Mouse (Mus musculus): ENCODE measurements around the gene Gm614. TPM values are rescaled to one million over a fixed set of nuclear protein-coding genes. Genes with fewer than 3 reads are reported as not detected.

The Gm614 gene
- 0.30 TPM in 1 of 2 replicates, not detected in the other for polyA plus RNA-seq (2014; fragmentation: Nextera tagmentation; extraction: Ambion mirVana)

- WGBS = 85% methylated on average over 1 of the region's 1 CpGs
- ATAC-seq (ENCODE audit: low FRiP score, low TSS enrichment) = no peak
- no peaks in the 10 kb centered on the region for H3K36me3 ChIP-seq (ENCODE audit: control insufficient read depth, insufficient read depth, low read length)
- H3K4me3 ChIP-seq (ENCODE audit: low read length) = no peak within 1 kb of the TSS
- H3K9ac ChIP-seq (ENCODE audit: low read depth, low read length) = no peak within 1 kb of the TSS
- no peak within 1 kb of the TSS for H3K27ac ChIP-seq (ENCODE audit: low read depth, low read length)
- no peaks in the 10 kb centered on the region; the same call in 1 of the 2 replicates for H3K27me3 ChIP-seq (ENCODE audit: control insufficient read depth, insufficient read depth, low read length)
- no peak within 1 kb of the TSS for H3K4me2 ChIP-seq (replicated peaks; ENCODE audit: low read depth, low read length)
- no peaks in the 10 kb centered on the region for H3K9me3 ChIP-seq (ENCODE audit: control insufficient read depth, low read length)
- H3K4me1 ChIP-seq (ENCODE audit: control insufficient read depth, insufficient read depth, low read length) = peaks cover 11% of the 10 kb centered on the region; the same call in 1 of the 2 replicates
Observed at GRCm38 (mm10) chrX:101263892-101264291, at the start of gene Gm614. TSS of gene Gm614 (minus strand) at chrX:101263992.

- Histone ChIP-seq H3K27me3 (ENCODE audit: control insufficient read depth, insufficient read depth, low read length) (0 out of 2 replicates have a peak, but pooled peaks cover 3% of the 10 kb centered on the region), H3K4me3 (ENCODE audit: low read length) (no peak overlapping the region), H3K36me3 (ENCODE audit: control insufficient read depth, insufficient read depth, low read length) (no peaks in the 10 kb centered on the region), H3K4me1 (ENCODE audit: control insufficient read depth, insufficient read depth, low read length) (no peaks in the 10 kb centered on the region), H3K27ac (ENCODE audit: low read depth, low read length) (no peak overlapping the region), H3K9ac (ENCODE audit: low read depth, low read length) (no peak overlapping the region), H3K4me2 (replicated peaks; ENCODE audit: low read depth, low read length) (no peak overlapping the region), H3K9me3 (ENCODE audit: control insufficient read depth, low read length) (no peaks in the 10 kb centered on the region)
- 81% methylated on average over 5 of the region's 5 CpGs for WGBS
- no peak for ATAC-seq (ENCODE audit: low FRiP score, low TSS enrichment)
Observed at GRCm38 (mm10) chrX:101309299-101309698, 45.5 kb upstream of the Gm614 start.

- H3K27me3 ChIP-seq (ENCODE audit: control insufficient read depth, insufficient read depth, low read length) = no peaks in the 10 kb centered on the region
- 64% methylated on average over 2 of the region's 2 CpGs for WGBS
- no peak for ATAC-seq (ENCODE audit: low FRiP score, low TSS enrichment)
- no peak overlapping the region for H3K27ac ChIP-seq (ENCODE audit: low read depth, low read length)
- H3K9me3 ChIP-seq (ENCODE audit: control insufficient read depth, low read length) = no peaks in the 10 kb centered on the region
- no peak overlapping the region for H3K4me3 ChIP-seq (ENCODE audit: low read length)
- no peak overlapping the region for H3K4me2 ChIP-seq (replicated peaks; ENCODE audit: low read depth, low read length)
- H3K4me1 ChIP-seq (ENCODE audit: control insufficient read depth, insufficient read depth, low read length) = no peaks in the 10 kb centered on the region
- no peaks in the 10 kb centered on the region for H3K36me3 ChIP-seq (ENCODE audit: control insufficient read depth, insufficient read depth, low read length)
- no peak overlapping the region for H3K9ac ChIP-seq (ENCODE audit: low read depth, low read length)
Observed at GRCm38 (mm10) chrX:101304646-101305045, 40.9 kb upstream of the Gm614 start.

GRCm38 (mm10) chrX:101301654-101302053 is 37.9 kb upstream of the Gm614 start:
- no peaks in the 10 kb centered on the region for H3K4me1 ChIP-seq (ENCODE audit: control insufficient read depth, insufficient read depth, low read length)
- no peak for ATAC-seq (ENCODE audit: low FRiP score, low TSS enrichment)
- H3K4me2 ChIP-seq (replicated peaks; ENCODE audit: low read depth, low read length) = no peak overlapping the region
- H3K9ac ChIP-seq (ENCODE audit: low read depth, low read length) = no peak overlapping the region
- H3K9me3 ChIP-seq (ENCODE audit: control insufficient read depth, low read length) = no peaks in the 10 kb centered on the region
- H3K27me3 ChIP-seq (ENCODE audit: control insufficient read depth, insufficient read depth, low read length) = no peaks in the 10 kb centered on the region
- peaks cover 3% of the 10 kb centered on the region; the same call in 1 of the 2 replicates for H3K36me3 ChIP-seq (ENCODE audit: control insufficient read depth, insufficient read depth, low read length)
- no peak overlapping the region for H3K4me3 ChIP-seq (ENCODE audit: low read length)
- no peak overlapping the region for H3K27ac ChIP-seq (ENCODE audit: low read depth, low read length)
- 87% methylated on average over 9 of the region's 9 CpGs for WGBS

GRCm38 (mm10) chrX:101300427-101301030 is 36.7 kb upstream of the Gm614 start:
- H3K4me3 ChIP-seq (ENCODE audit: low read length) = peak overlapping the region; percentile 29
- peak overlapping the region; percentile 39 for H3K4me2 ChIP-seq (replicated peaks; ENCODE audit: low read depth, low read length)
- H3K9me3 ChIP-seq (ENCODE audit: control insufficient read depth, low read length) = no peaks in the 10 kb centered on the region
- peaks cover 9% of the 10 kb centered on the region; the same call in 1 of the 2 replicates for H3K36me3 ChIP-seq (ENCODE audit: control insufficient read depth, insufficient read depth, low read length)
- H3K4me1 ChIP-seq (ENCODE audit: control insufficient read depth, insufficient read depth, low read length) = no peaks in the 10 kb centered on the region
- WGBS = 52% methylated on average over 13 of the region's 13 CpGs
- H3K27ac ChIP-seq (ENCODE audit: low read depth, low read length) = no peak overlapping the region
- H3K9ac ChIP-seq (ENCODE audit: low read depth, low read length) = no peak overlapping the region
- H3K27me3 ChIP-seq (ENCODE audit: control insufficient read depth, insufficient read depth, low read length) = no peaks in the 10 kb centered on the region
- ATAC-seq (ENCODE audit: low FRiP score, low TSS enrichment) = no peak

GRCm38 (mm10) chrX:101299473-101300426 is 36.0 kb upstream of the Gm614 start:
- Histone ChIP-seq H3K9ac (ENCODE audit: low read depth, low read length) (peak overlapping the region; percentile 45; the same call in 1 of the 2 replicates), H3K4me1 (ENCODE audit: control insufficient read depth, insufficient read depth, low read length) (no peaks in the 10 kb centered on the region), H3K4me2 (replicated peaks; ENCODE audit: low read depth, low read length) (peak overlapping the region; percentile 39), H3K36me3 (ENCODE audit: control insufficient read depth, insufficient read depth, low read length) (peaks cover 12% of the 10 kb centered on the region; the same call in 1 of the 2 replicates), H3K4me3 (ENCODE audit: low read length) (peak overlapping the region; percentile 29), H3K9me3 (ENCODE audit: control insufficient read depth, low read length) (no peaks in the 10 kb centered on the region), H3K27me3 (ENCODE audit: control insufficient read depth, insufficient read depth, low read length) (no peaks in the 10 kb centered on the region; the same call in 1 of the 2 replicates), H3K27ac (ENCODE audit: low read depth, low read length) (no peak overlapping the region)
- ATAC-seq (ENCODE audit: low FRiP score, low TSS enrichment) = peak; percentile 53; the same call in 1 of the 2 replicates
- 22% methylated on average over 13 of the region's 13 CpGs for WGBS

GRCm38 (mm10) chrX:101299055-101299454 is 35.3 kb upstream of the Gm614 start, which contains the start of gene Nlgn3:
TSS of gene Nlgn3 (plus strand) at chrX:101299168.
- Histone ChIP-seq H3K27me3 (ENCODE audit: control insufficient read depth, insufficient read depth, low read length) (no peaks in the 10 kb centered on the region; the same call in 1 of the 2 replicates), H3K9ac (ENCODE audit: low read depth, low read length) (peak within 1 kb of the TSS; percentile 45; the same call in 1 of the 2 replicates), H3K36me3 (ENCODE audit: control insufficient read depth, insufficient read depth, low read length) (peaks cover 18% of the 10 kb centered on the region; the same call in 1 of the 2 replicates), H3K27ac (ENCODE audit: low read depth, low read length) (no peak within 1 kb of the TSS), H3K4me3 (ENCODE audit: low read length) (peak within 1 kb of the TSS; percentile 29), H3K4me1 (ENCODE audit: control insufficient read depth, insufficient read depth, low read length) (no peaks in the 10 kb centered on the region), H3K4me2 (replicated peaks; ENCODE audit: low read depth, low read length) (peak within 1 kb of the TSS; percentile 39), H3K9me3 (ENCODE audit: control insufficient read depth, low read length) (no peaks in the 10 kb centered on the region)
- WGBS = 29% methylated on average over 22 of the region's 24 CpGs
- peak; percentile 38 for ATAC-seq (ENCODE audit: low FRiP score, low TSS enrichment)

GRCm38 (mm10) chrX:101290111-101290510 is 26.3 kb upstream of the Gm614 start:
- no peak for ATAC-seq (ENCODE audit: low FRiP score, low TSS enrichment)
- H3K27me3 ChIP-seq (ENCODE audit: control insufficient read depth, insufficient read depth, low read length) = no peaks in the 10 kb centered on the region; the same call in 1 of the 2 replicates
- H3K9ac ChIP-seq (ENCODE audit: low read depth, low read length) = no peak overlapping the region
- WGBS = 89% methylated on average over 10 of the region's 10 CpGs
- H3K9me3 ChIP-seq (ENCODE audit: control insufficient read depth, low read length) = no peaks in the 10 kb centered on the region
- no peak overlapping the region for H3K27ac ChIP-seq (ENCODE audit: low read depth, low read length)
- no peak overlapping the region for H3K4me3 ChIP-seq (ENCODE audit: low read length)
- H3K4me2 ChIP-seq (replicated peaks; ENCODE audit: low read depth, low read length) = no peak overlapping the region
- H3K4me1 ChIP-seq (ENCODE audit: control insufficient read depth, insufficient read depth, low read length) = no peaks in the 10 kb centered on the region
- H3K36me3 ChIP-seq (ENCODE audit: control insufficient read depth, insufficient read depth, low read length) = peaks cover 57% of the 10 kb centered on the region

Measured in kidney, embryonic 14.5 days (tissue).